Mouse (Mus musculus) midbrain, embryonic 14.5 days (tissue): ENCODE data around the gene Arl4c. TPM values are rescaled to one million over a fixed set of nuclear protein-coding genes. Genes with fewer than 3 reads are reported as not detected.

Experiments
- ATAC-seq: fragments of 200-750 bp; cut with Nextera tagmentation; 2 replicates; pipeline ENCODE4 v1.8.0; 2017; ENCODE audit warnings: moderate number of reproducible peaks, moderate library complexity; ENCODE audit not compliant: low FRiP score, low TSS enrichment
- DNase-seq: peaks from one replicate; pipeline ENCODE4 v3.0.0-alpha.2; 2015
- H3K27ac ChIP-seq: fragments of 300-500 bp; sonication (generic); replicated peaks from 2 replicates; pipeline ENCODE4 v1.5.1; 2014; ENCODE audit warnings: mild to moderate bottlenecking, low read depth, low read length, moderate library complexity
- H3K27me3 ChIP-seq: fragments of 300-500 bp; sonication (generic); 2 replicates; pipeline ENCODE4 v1.6.1; 2014; ENCODE audit warnings: low read length, control low read depth, mixed read lengths; ENCODE audit not compliant: control insufficient read depth, insufficient read depth
- H3K36me3 ChIP-seq: fragments of 300-500 bp; sonication (generic); 2 replicates; pipeline ENCODE4 v1.6.1; 2014; ENCODE audit warnings: low read length, control low read depth; ENCODE audit not compliant: control insufficient read depth, insufficient read depth
- H3K4me1 ChIP-seq: fragments of 300-500 bp; sonication (generic); 2 replicates; pipeline ENCODE4 v1.6.1; 2014; ENCODE audit warnings: mild to moderate bottlenecking, antibody characterized with exemption, low read length, control low read depth; ENCODE audit not compliant: control insufficient read depth, insufficient read depth
- H3K4me2 ChIP-seq: fragments of 300-500 bp; sonication (generic); 2 replicates; pipeline ENCODE4 v1.6.1; 2014; ENCODE audit warnings: mild to moderate bottlenecking, low read length, moderate library complexity
- H3K4me3 ChIP-seq: fragments of 300-500 bp; sonication (generic); replicated peaks from 2 replicates; pipeline ENCODE4 v1.5.1; 2014; ENCODE audit warnings: low read depth, low read length
- H3K9ac ChIP-seq: fragments of 300-500 bp; sonication (generic); replicated peaks from 2 replicates; pipeline ENCODE4 v1.6.1; 2014; ENCODE audit warnings: mild to moderate bottlenecking, low read length, moderate library complexity
- H3K9me3 ChIP-seq: fragments of 300-500 bp; sonication (generic); 2 replicates; pipeline ENCODE4 v1.6.1; 2016; ENCODE audit warnings: low read length, control low read depth, mixed read lengths; ENCODE audit not compliant: control insufficient read depth
- WGBS: fragments of 180-500 bp; shearing (Covaris S2); extraction: QIAGEN DNeasy Blood & Tissue Kit; methylation state at CpG from one replicate; pipeline ENCODE4 v1.1.7; 2014; 5-methylcytosine and 5-hydroxymethylcytosine counted together
- polyA plus RNA-seq: library from polyadenylated mRNA; unstranded; fragments of >200 nt; fragmentation: Nextera tagmentation; extraction: Ambion mirVana; gene quantifications from 2 replicates; pipeline ENCODE4 v1.2.1, GENCODE M21; 2014

Gene Arl4c
- polyA plus RNA-seq, 1 experiment from 2014 or later = 23.4 TPM

GRCm38 (mm10) chr1:88738931-88739330 is 36.9 kb upstream of the Arl4c start:
- Histone ChIP-seq H3K36me3 (no peaks in the 10 kb centered on the region), H3K4me2 (no peak overlapping the region), H3K9me3 (no peaks in the 10 kb centered on the region), H3K4me1 (no peaks in the 10 kb centered on the region), H3K9ac (no peak overlapping the region), H3K4me3 (no peak overlapping the region), H3K27me3 (no peaks in the 10 kb centered on the region), H3K27ac (no peak overlapping the region)
- no peak for ATAC-seq
- WGBS = 85% methylated on average over 3 of the region's 3 CpGs
- DNase-seq = no peak

- DNase-seq (no peak), ATAC-seq (no peak)
- H3K27me3 ChIP-seq = no peaks in the 10 kb centered on the region
- no peak overlapping the region for H3K9ac ChIP-seq
- no peaks in the 10 kb centered on the region for H3K36me3 ChIP-seq
- 100% methylated on average over 1 of the region's 1 CpGs for WGBS
- H3K4me1 ChIP-seq = no peaks in the 10 kb centered on the region
- H3K4me2 ChIP-seq = no peak overlapping the region
- H3K27ac ChIP-seq = no peak overlapping the region
- no peaks in the 10 kb centered on the region for H3K9me3 ChIP-seq
- no peak overlapping the region for H3K4me3 ChIP-seq
Observed at GRCm38 (mm10) chr1:88729496-88729895, 27.5 kb upstream of the Arl4c start.

GRCm38 (mm10) chr1:88727369-88727768 is 25.3 kb upstream of the Arl4c start:
- H3K27me3 ChIP-seq = no peaks in the 10 kb centered on the region
- no peaks in the 10 kb centered on the region for H3K36me3 ChIP-seq
- no peak for DNase-seq
- no peak for ATAC-seq
- H3K4me3 ChIP-seq = no peak overlapping the region
- H3K27ac ChIP-seq = no peak overlapping the region
- no peak overlapping the region for H3K9ac ChIP-seq
- H3K9me3 ChIP-seq = no peaks in the 10 kb centered on the region
- no peaks in the 10 kb centered on the region for H3K4me1 ChIP-seq
- no peak overlapping the region for H3K4me2 ChIP-seq
- WGBS = 90% methylated on average over 1 of the region's 1 CpGs

GRCm38 (mm10) chr1:88725716-88726115 is 23.7 kb upstream of the Arl4c start:
- Histone ChIP-seq H3K9ac (no peak overlapping the region), H3K9me3 (no peaks in the 10 kb centered on the region), H3K27ac (no peak overlapping the region), H3K4me3 (no peak overlapping the region), H3K36me3 (no peaks in the 10 kb centered on the region), H3K4me1 (no peaks in the 10 kb centered on the region), H3K4me2 (no peak overlapping the region), H3K27me3 (no peaks in the 10 kb centered on the region)
- ATAC-seq (no peak), DNase-seq (no peak)
- 88% methylated on average over 1 of the region's 1 CpGs for WGBS

- Histone ChIP-seq H3K4me3 (no peak overlapping the region), H3K36me3 (no peaks in the 10 kb centered on the region), H3K27ac (no peak overlapping the region), H3K4me1 (no peaks in the 10 kb centered on the region), H3K9ac (no peak overlapping the region), H3K9me3 (no peaks in the 10 kb centered on the region), H3K27me3 (no peaks in the 10 kb centered on the region), H3K4me2 (no peak overlapping the region)
- 45% methylated on average over 11 of the region's 11 CpGs for WGBS
- ATAC-seq = no peak
- peak; percentile 41 for DNase-seq
Observed at GRCm38 (mm10) chr1:88720626-88721229, 18.7 kb upstream of the Arl4c start.

- no peak for DNase-seq
- H3K27me3 ChIP-seq = no peaks in the 10 kb centered on the region
- no peaks in the 10 kb centered on the region for H3K4me1 ChIP-seq
- ATAC-seq = no peak
- no peak overlapping the region for H3K4me2 ChIP-seq
- H3K27ac ChIP-seq = no peak overlapping the region
- H3K9me3 ChIP-seq = no peaks in the 10 kb centered on the region
- no peak overlapping the region for H3K4me3 ChIP-seq
- 79% methylated on average over 3 of the region's 3 CpGs for WGBS
- H3K36me3 ChIP-seq = no peaks in the 10 kb centered on the region
- no peak overlapping the region for H3K9ac ChIP-seq
Observed at GRCm38 (mm10) chr1:88718563-88718962, 16.5 kb upstream of the Arl4c start.

GRCm38 (mm10) chr1:88717736-88718135 is 15.7 kb upstream of the Arl4c start:
- no peak overlapping the region for H3K4me2 ChIP-seq
- no peaks in the 10 kb centered on the region for H3K27me3 ChIP-seq
- no peak overlapping the region for H3K4me3 ChIP-seq
- DNase-seq = no peak
- H3K4me1 ChIP-seq = no peaks in the 10 kb centered on the region
- H3K27ac ChIP-seq = 0 out of 2 replicates have a peak overlapping the region, but pooled peaks have one; percentile 26
- H3K9me3 ChIP-seq = no peaks in the 10 kb centered on the region
- no peak for ATAC-seq
- WGBS = 80% methylated on average over 13 of the region's 13 CpGs
- H3K36me3 ChIP-seq = no peaks in the 10 kb centered on the region
- H3K9ac ChIP-seq = no peak overlapping the region

GRCm38 (mm10) chr1:88712011-88712410 is 10.0 kb upstream of the Arl4c start:
- no peaks in the 10 kb centered on the region for H3K9me3 ChIP-seq
- WGBS = 85% methylated on average over 6 of the region's 6 CpGs

GRCm38 (mm10) chr1:88708646-88709305 is 6.8 kb upstream of the Arl4c start:
- Histone ChIP-seq H3K4me2 (no peak overlapping the region), H3K9ac (no peak overlapping the region), H3K36me3 (no peaks in the 10 kb centered on the region), H3K9me3 (no peaks in the 10 kb centered on the region), H3K4me1 (peaks cover 14% of the 10 kb centered on the region), H3K27ac (peak overlapping the region; percentile 68), H3K27me3 (no peaks in the 10 kb centered on the region), H3K4me3 (no peak overlapping the region)
- peak; percentile 67 for DNase-seq
- 43% methylated on average over 9 of the region's 9 CpGs for WGBS
- no peak for ATAC-seq

More at GRCm38 (mm10) chr1:88712011-88712410, 10.0 kb upstream of the Arl4c start:
- no peak for DNase-seq
- Histone ChIP-seq H3K9ac (no peak overlapping the region), H3K27me3 (no peaks in the 10 kb centered on the region), H3K4me1 (peaks cover 14% of the 10 kb centered on the region), H3K4me3 (no peak overlapping the region), H3K36me3 (no peaks in the 10 kb centered on the region), H3K4me2 (no peak overlapping the region), H3K27ac (no peak overlapping the region)
- no peak for ATAC-seq
